Mouse (Mus musculus) common myeloid progenitor, adult 5-6 weeks (primary cell): ENCODE measurements around the gene Creb3l1. TPM values are rescaled to one million over a fixed set of nuclear protein-coding genes. Genes with fewer than 3 reads are reported as not detected.

Experiments
- ATAC-seq: replicated peaks from 2 replicates; pipeline ENCODE4 v1.8.0; 2016; ENCODE audit warnings: low read depth, mild to moderate bottlenecking, moderate TSS enrichment, inconsistent platforms; ENCODE audit not compliant: poor library complexity, severe bottlenecking
- total RNA-seq: library from RNA; stranded (forward); fragments of 200-1000, 187-1606 nt; gene quantifications from 2 replicates; pipeline ENCODE4 v1.2.3, GENCODE M21; 2017

The Creb3l1 gene
- total RNA-seq, 1 experiment from 2014 or later, result 0.78 TPM

DNA sequence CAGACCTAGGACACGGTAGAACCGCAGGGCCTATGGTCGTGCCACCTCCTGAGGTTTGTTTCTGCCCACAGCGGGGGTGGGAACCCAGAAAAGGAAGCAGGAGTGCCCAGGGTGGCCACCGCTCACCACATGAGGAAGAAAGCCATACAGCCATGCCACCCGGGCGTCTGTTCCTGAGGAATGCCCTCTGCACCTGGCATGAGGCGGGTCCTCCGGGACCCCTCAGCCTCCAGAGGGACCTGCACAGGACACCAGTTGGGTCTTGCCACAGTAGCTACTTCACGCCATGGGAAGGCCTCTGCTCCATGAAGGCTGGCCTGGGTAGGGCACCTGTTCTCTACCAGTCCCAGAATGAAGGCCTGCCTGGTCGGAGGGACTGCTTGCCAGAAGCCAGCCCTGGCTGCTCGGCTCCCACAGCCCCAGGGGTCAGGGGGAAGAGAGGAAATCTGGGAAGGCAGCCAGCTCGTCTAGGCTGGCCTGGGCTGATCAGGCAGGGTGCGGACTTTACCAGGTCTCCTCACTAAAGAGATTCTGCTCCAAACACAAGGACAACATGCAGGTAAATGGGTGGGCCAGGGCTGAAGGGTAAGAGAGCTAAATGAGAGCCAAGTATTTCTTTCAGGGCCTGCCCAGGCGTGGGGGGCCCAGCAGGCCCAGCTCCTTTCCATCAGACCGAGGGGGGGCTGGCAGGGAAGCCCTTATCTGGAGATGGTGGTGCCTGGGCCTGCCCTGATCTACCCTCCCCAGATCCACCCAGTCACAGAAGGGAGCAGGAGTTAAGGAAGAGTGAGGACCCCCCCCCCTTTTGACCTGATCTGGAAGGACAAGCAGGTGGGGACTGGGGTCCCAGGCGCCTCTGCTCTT is 74.7 kb downstream of the Creb3l1 start:
- ATAC-seq, result peak; percentile 28

DNA sequence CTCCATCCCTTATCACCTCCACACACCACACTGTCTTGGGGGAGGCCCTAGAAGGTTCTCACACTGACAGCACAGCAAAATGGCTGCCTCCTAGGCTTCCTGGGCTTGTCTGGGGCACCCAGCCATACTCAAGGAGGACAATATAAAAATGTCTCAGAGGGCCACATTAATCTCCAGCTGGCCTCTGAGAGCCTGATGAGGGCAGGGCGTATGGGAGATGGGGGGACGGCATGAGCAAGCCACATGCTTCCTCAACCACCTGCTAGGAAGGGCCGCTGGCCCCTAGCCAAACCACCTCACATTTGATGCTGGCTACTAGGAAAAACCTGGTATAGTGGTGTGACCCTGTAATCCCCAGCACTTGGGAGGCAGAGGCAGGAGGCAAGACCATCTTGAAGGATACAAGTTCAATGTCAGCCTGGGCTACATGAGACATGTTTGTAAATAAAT is 75.5 kb downstream of the Creb3l1 start:
- ATAC-seq, result 0 out of 2 replicates have a peak, but pooled peaks have one; percentile 1

DNA sequence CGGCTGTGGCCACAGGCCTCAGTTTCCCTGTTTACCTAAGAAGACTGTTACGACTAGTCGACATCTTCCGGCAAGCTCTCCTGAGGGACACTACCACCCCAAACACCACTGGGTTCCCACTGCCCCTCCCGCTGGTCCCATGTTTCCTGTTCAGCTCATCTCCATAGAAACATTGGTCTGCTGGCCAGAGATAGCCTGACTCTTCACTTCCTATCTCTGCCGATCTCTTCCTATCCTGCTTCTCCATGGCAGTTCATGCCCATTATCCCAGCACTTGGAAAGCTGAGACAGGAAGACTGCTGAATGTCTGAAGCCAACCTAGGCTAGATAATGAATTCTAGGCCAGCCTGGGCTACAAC is 76.2 kb downstream of the Creb3l1 start:
- ATAC-seq, result peak; percentile 11

DNA sequence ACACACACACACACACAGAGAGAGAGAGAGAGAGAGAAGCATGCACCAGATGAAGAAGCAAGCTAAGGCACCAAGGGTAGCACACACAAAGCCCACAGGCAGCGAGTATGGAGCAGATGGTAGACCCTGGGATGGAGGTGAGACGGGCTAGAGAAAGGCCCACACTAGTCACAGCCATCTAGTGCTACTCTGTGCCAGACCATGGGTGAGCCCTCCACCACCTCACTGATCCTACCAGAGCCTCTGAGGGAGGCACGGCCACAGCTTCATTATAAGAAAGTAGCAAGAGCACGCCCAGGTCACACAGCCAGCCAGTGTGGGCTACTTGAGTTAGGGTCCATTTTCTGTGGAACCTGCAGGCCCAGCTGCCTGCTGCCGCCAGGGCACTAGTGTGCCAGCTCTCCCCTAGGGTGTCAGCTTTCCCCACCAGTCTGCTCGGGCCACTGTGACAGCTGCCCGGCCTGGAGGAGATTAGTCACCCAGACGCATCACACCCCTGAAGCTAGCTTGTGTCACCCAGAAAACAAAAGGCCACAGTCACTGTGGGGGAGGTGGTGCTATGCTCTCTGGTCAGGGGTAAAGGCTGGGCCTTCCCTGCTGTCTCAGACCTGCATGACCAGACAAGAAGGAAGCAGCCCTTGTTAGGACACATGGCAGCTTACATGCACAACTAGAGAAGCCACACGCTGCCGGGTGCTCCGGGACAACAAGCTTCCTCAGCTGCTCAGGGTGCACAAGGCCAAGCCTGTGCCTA is 76.7 kb downstream of the Creb3l1 start:
- peak; percentile 17 for ATAC-seq

DNA sequence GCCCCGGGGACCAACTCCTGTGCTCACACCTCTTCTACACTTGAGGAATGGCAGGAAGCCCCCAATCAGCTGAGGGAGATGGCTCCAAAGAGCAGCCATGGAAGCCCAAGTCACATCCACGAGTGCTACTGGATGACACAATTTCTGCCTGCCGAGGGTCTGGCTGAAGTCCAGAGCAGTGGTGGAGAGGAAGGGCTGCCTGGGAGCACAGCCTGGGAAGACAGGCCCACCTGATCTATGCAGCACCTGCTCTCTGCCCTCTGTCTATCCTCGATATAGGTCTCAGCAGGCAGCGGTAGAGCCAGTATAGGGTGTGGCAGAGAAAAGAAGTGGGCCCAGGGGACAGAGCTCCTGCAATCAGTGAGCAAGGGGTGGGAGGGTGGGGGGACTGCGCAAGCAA is 77.5 kb downstream of the Creb3l1 start:
- ATAC-seq, result no peak

DNA sequence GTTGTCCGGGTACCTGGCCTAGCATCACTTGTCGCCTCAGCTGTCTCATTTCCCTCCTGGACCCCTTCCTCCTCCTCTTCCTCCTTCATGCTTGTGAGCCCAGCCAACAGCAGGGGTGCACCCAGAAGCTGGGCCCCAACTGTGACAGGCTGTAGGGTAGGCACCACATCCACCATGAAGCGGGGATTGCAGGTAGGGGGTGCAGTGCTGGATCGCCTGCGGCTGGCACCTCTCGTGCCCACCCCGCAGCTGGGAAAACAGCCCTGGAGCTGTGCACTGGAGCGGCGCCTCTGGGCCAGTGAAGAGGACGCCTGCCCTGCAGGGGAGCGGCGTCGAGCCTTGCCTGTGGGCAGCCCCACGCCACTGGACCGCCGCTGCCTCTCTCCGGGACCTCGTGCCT is 78.8 kb downstream of the Creb3l1 start, which contains the start of gene Gm9821:
Gm9821 (plus strand) TSS at position 221 of the 400 bp plus-strand sequence.
- no peak for ATAC-seq

DNA sequence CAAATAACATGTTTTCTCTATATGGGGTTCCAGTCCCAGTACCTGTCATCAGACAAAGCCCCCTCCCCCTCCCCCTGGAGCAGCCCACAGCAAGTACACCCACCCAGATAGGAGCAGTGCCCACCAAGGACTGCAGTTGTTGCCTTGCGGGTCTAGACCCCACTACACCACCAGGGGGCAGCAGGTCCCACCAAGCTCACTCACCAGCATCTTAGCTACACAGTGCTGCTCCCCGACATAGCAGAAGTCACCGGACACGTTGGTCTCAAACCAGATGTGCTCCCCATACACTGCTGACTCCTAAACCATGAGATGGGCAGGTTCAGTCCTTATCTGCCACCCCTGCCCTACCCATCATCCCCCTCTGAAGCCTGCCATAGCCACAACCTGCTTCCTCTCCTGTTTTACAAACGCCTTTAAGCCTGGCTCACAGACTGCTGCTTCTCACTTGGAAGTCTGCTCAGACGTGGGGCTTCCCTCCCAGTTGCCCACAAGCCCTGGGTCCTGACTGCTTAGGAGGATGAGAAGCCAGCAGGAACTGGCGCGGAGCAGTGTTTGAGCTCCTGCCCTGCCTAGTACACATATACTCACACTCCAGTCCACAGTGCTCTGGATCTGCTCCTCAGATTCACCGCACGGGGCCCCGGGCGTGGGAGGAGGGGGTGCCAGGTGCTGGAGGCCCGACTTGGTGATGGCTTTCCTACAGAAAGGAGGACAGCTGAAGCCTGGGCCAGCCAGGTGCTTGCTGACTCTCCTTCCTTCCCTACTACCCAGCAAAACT is 79.9 kb downstream of the Creb3l1 start:
- peak; percentile 67 for ATAC-seq

DNA sequence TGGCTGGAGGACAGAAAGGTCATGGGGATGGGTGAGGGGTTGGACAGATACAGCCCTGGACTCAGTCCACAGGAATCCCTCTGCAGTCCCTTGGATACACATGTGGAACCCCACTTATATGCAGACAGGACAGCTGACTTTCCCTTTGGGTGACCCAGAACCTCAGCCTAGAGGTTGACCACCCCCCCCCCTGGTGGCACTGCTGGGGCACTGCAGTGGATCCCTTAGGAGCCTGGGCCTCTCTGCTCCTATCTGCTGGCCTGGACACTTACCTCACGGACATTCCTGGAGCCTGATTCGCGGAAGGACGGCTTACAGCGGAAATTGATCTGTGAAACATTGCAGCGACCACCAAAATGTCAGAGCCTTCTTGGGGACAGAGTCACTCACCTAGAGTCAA is 81.9 kb downstream of the Creb3l1 start:
- ATAC-seq, result peak; percentile 31; the same call in 1 of the 2 replicates

DNA sequence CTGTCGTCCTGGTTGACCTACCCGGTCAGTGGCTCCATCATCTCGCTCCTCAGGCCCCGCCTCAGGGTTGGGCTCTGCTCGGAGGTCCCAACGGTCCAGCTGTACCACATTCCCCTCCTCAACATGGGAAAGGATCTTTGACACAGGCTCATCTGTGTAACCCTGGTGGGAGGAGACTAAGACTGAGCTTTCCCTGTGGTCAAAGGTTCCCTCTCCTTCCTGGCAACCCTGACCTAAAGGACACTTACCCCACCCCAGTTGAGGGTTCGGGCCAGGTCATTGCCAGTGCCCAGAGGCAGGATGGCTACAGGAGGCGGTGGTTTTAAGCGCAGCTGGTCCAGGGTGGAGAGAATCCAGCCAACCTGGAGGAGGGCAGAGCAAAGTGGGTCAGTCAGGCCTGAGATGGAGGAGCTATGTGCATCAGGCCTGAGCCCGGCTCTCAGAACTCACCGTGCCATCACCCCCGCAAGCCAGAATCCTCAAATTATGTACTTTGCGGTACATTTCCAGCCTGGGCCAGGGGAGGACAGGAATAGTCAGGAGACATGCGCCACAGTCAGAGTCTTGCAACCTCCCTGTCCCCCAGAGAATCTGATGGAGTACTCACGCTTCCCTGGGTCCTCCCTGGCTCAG is 84.9 kb downstream of the Creb3l1 start:
- ATAC-seq, result no peak

DNA sequence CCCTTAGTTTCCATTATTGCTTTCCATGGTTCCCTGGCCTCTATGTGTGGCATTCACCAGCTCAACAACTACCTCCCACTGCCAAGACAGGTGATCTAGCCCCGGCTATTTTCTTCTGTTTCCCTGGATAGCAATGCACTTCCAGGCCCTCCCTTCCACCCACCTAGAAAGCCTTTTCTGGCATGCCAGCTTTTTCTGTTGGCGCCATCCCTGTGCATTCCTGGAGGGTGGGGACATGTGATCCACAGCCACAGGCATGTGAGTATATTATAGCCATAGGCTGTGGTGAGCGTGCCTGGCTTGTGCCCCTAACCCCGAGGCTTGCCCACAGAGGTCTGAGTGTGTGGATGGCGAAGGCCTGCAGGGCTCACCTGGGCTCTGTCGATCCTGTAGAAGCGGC is 88.1 kb downstream of the Creb3l1 start:
- ATAC-seq, result no peak

DNA sequence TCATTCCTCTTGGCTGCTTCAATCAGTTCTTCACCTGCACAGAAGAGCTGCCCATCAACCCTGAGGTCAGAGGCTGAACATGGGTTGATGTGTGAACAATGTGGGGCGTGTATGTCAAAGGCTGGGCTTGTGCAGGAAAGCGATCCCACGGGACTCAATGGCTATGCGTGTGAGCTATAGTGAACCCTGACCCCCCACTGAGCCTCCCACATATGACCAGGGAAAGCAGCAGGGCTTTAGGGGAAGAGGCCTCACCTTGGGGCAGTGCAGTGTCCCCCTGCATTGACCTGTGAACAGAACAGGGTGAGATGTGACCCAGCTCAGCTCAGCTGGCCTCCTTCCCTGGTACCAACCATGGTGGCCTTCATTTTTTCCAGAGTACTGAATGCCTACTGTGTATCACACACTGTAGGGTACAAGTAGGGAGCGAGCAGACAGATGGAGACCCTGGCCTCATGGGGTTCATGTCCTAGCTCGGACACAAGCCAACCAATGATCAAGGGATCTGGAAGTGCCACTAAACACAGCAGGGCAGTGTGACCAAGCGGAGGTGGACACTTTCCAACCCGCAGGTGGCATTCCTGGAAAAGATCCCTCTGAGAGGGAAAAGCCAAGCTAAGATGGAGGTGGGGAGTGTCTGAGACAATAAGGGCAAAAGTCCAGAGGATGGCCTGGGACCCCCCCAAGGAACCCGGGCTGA is 89.3 kb downstream of the Creb3l1 start:
- ATAC-seq, result no peak

DNA sequence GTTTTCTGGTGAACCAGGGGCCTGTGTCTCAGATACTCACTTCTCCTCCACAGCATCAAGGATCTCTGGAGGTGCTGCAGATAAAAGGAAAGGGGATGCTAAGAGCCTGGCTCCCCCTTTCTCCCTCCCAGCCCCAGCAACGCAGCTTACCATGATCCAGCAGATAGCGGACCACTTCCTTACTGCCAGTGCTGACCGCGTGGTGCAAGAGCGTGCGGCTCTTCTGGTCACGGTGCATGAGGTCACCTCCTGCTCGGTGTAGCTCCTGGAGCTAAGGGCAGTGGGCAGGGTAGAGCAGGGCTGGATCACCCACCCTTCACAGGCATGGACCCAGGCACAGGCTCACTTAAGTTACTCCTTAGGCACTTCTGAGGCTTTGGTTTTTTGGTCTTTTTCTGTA is 90.3 kb downstream of the Creb3l1 start:
- no peak for ATAC-seq

DNA sequence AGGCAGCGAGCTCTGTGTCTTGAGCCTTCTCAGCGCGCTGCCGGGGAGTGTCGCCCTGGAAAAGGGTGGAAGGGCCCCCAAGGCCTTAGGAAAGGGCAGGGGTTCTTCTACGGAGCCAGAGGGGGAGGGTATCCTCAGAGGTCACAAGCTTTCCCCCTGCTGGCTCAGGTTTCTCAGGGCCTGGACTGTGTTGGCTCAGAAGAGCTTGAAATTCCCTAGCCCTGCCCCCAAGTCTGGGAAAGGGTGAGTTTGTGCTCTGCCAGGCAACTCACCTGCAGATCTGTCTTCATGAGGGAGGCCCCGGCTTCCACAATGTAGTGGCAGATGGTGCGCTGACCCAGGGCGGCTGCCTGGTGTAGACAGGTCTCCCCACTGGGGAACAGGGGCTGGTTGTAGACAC is 90.8 kb downstream of the Creb3l1 start:
- no peak for ATAC-seq

DNA sequence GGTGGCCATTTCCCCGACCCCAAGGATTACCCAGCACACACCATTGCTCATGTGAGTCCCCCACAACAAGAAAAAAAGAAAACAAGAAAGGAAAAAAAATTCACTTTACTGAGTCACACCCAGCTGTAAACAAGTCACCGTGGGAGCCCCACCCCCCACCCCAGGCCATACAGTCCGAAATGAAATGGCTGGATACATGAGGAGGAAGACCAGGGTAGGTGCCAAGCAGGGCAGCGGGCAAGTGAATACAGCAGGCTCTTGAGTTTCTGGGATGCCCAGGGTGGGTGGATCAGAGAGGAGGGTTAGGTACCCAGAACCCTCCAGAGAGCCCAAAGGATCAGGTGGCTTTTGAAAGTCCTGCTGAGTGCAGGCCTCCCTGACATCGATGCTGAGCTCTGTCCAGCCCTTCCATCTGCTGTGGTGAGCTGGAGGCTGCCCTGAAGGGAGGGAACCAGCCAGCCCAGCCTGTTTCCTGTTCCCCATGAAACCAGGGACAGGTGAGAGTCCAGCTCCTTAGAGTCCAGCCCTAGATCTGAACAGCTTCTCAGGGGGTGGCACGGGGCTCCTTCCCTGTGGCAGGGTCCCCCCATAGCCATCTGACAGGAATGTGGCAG is 91.5 kb downstream of the Creb3l1 start:
- no peak for ATAC-seq

Other genes starting within 250 kb of the Creb3l1 start
- gene Chrm4, start 97.3 kb downstream of the Creb3l1 start, total RNA-seq, result 0.96 TPM in 1 of 2 replicates, not detected in the other
- 0.44 TPM in 1 of 2 replicates, not detected in the other for gene Mdk, start 92.2 kb downstream of the Creb3l1 start, total RNA-seq
- 0.49 and 1.5 TPM in 2 replicates for gene Gm9821, start 78.8 kb downstream of the Creb3l1 start, total RNA-seq
- gene Dgkz, start 48.6 kb downstream of the Creb3l1 start, total RNA-seq, result 102 and 117 TPM in 2 replicates
- 40.4 and 47.0 TPM in 2 replicates for gene Phf21a, start 68.6 kb upstream of the Creb3l1 start, total RNA-seq